Mouse (Mus musculus) embryonic facial prominence, embryonic 15.5 days (tissue): ENCODE measurements around the gene 2310022B05Rik. TPM values are rescaled to one million over a fixed set of nuclear protein-coding genes. Genes with fewer than 3 reads are reported as not detected.

Experiments used
- ATAC-seq: fragments of 200-750 bp; cut with Nextera tagmentation; 2 replicates; pipeline ENCODE4 v1.8.0; 2017; ENCODE audit warnings: low read depth, moderate TSS enrichment; ENCODE audit not compliant: insufficient number of reproducible peaks, low FRiP score, low TSS enrichment
- H3K27ac ChIP-seq: fragments of 300-500 bp; sonication (generic); replicated peaks from 2 replicates; pipeline ENCODE4 v1.5.1; 2015; ENCODE audit warnings: mild to moderate bottlenecking, inconsistent platforms
- H3K27me3 ChIP-seq: fragments of 300-500 bp; sonication (generic); 2 replicates; pipeline ENCODE4 v1.6.1; 2015; ENCODE audit warnings: inconsistent platforms
- H3K36me3 ChIP-seq: fragments of 300-500 bp; sonication (generic); 2 replicates; pipeline ENCODE4 v1.6.1; 2015; ENCODE audit warnings: mild to moderate bottlenecking, inconsistent platforms
- H3K4me1 ChIP-seq: fragments of 300-500 bp; sonication (generic); 2 replicates; pipeline ENCODE4 v1.6.1; 2015; ENCODE audit warnings: inconsistent platforms
- H3K4me2 ChIP-seq: fragments of 300-500 bp; sonication (generic); replicated peaks from 2 replicates; pipeline ENCODE4 v1.6.1; 2015; ENCODE audit warnings: mild to moderate bottlenecking, inconsistent platforms
- H3K4me3 ChIP-seq: fragments of 300-500 bp; sonication (generic); replicated peaks from 2 replicates; pipeline ENCODE4 v1.5.1; 2015; ENCODE audit warnings: mild to moderate bottlenecking, inconsistent platforms
- H3K9ac ChIP-seq: fragments of 300-500 bp; sonication (generic); 2 replicates; pipeline ENCODE4 v1.6.1; 2015; ENCODE audit warnings: inconsistent platforms
- H3K9me3 ChIP-seq: fragments of 300-500 bp; sonication (generic); replicated peaks from 2 replicates; pipeline ENCODE4 v1.6.1; 2016; ENCODE audit warnings: inconsistent platforms
- WGBS: fragments of 180-500 bp; shearing (Covaris S2); methylation state at CpG from one replicate; pipeline ENCODE4 v1.1.7; 2015; 5-methylcytosine and 5-hydroxymethylcytosine counted together
- polyA plus RNA-seq: library from polyadenylated mRNA; unstranded; fragments of >200 nt; fragmentation: Nextera tagmentation; extraction: Ambion mirVana; gene quantifications from 2 replicates; pipeline ENCODE4 v1.2.1, GENCODE M21; 2015

2310022B05Rik gene
- polyA plus RNA-seq, 1 experiment from 2014 or later: 38.6 TPM

DNA sequence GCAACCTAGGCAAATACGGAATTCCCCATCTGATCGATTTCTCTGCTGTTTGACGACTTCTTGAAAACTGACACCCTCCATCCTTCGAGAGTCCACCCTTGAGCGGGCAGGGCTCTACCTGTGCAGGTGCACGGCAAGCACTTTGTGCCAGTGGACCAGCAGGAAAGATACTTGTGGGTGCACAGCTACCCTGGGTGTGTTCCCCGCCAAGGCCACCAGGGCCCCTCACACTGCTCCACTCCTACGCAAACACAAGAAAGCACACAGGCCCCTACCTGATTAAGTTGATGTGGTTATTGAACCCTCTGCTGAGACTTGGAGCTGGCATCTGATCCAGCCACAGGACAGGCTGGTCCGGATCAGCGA, 18.6 kb upstream of the 2310022B05Rik start:
- no peak overlapping the region for H3K4me3 ChIP-seq
- WGBS: 69% methylated on average over 10 of the region's 10 CpGs
- peaks cover 5% of the 10 kb centered on the region; the same call in 1 of the 2 replicates for H3K4me1 ChIP-seq
- no peak overlapping the region for H3K4me2 ChIP-seq
- no peak for ATAC-seq
- no peaks in the 10 kb centered on the region for H3K9me3 ChIP-seq
- H3K9ac ChIP-seq: no peak overlapping the region
- no peaks in the 10 kb centered on the region for H3K27me3 ChIP-seq
- H3K27ac ChIP-seq: no peak overlapping the region
- peaks cover 70% of the 10 kb centered on the region for H3K36me3 ChIP-seq

DNA sequence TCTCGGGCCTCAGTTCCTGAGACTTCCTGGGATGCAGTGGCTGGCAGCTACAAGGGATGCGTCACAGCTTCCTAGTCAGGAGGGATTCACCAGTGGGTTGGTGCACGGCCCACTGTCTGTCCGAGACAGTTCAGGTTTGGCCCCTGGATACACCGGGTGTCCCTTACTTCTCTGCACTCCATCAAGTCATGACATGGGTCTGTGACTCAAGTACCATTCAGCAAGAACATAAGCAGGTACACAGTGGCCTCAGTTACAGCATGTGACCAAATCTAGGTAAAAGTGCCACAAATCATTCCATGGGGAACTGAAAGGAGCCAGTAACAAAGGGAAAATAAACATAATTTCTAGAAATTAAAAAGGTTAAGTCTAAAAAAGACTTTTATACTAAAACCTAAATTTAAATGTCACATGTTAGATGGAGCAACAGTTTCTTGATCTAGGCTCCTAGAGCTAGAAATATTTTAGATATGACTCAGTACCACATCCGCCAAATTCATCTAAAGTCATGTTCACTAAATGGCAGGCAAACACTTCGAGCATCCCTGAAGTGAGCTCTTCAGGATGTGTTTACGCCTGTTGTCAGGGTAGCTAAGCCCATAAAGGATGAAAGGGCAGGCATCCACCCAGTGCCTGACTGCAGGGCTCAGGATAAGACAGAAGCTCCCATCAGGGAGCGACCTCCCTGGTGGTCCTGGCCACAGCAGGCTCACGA, 18.1 kb upstream of the 2310022B05Rik start:
- Histone ChIP-seq H3K9ac (no peak overlapping the region), H3K4me2 (no peak overlapping the region), H3K4me3 (no peak overlapping the region), H3K36me3 (peaks cover 68% of the 10 kb centered on the region), H3K9me3 (no peaks in the 10 kb centered on the region), H3K27ac (no peak overlapping the region), H3K4me1 (peaks cover 5% of the 10 kb centered on the region; the same call in 1 of the 2 replicates), H3K27me3 (no peaks in the 10 kb centered on the region)
- WGBS: 78% methylated on average over 10 of the region's 10 CpGs
- no peak for ATAC-seq

DNA sequence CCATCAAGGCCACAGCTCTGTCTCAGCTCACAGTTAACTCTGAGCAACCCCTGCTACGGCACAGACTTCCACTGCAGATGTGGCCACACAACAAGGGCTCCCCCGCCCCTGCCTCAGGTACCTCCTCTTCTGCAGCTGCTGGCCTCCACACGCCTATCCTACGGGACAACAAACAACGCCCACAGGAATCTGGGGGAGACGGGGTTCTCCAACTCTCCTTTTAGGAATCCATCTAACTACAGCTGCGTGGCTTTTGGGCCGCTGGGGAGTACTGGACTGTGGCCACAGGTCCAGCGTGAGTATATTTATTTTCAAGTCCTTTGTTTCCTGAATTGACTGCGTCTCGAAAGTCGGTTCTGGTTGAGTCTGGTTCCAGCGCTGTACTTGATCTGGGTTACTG, 15.1 kb upstream of the 2310022B05Rik start:
- Histone ChIP-seq H3K9ac (no peak overlapping the region), H3K9me3 (no peaks in the 10 kb centered on the region), H3K4me3 (no peak overlapping the region), H3K4me2 (no peak overlapping the region), H3K27me3 (no peaks in the 10 kb centered on the region), H3K27ac (no peak overlapping the region), H3K36me3 (peaks cover 58% of the 10 kb centered on the region), H3K4me1 (peaks cover 5% of the 10 kb centered on the region; the same call in 1 of the 2 replicates)
- ATAC-seq: no peak
- WGBS: 91% methylated on average over 13 of the region's 13 CpGs

DNA sequence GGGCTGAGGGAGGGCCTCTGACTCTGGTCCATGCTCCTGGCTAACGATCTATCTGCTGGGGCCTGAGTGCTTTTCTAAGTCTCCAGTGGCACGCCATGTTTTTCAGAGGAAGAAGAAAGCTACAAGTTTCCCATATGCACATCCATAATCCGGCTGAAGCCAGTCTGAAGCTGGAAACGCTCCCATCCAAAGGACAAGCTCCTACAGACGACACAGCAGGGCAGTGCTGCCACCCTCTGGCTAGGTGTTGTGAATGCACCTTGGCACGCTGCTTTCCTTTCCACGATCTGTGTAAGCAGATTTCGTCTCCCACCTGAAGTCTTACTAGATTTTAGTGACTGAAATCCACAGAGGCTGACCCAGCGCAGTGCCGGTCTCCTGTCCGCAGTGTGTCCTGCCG, 14.3 kb upstream of the 2310022B05Rik start:
- no peak overlapping the region for H3K4me3 ChIP-seq
- 46% methylated on average over 12 of the region's 12 CpGs for whole genome bisulfite sequencing
- H3K9ac ChIP-seq: no peak overlapping the region
- H3K27ac ChIP-seq: 0 out of 2 replicates have a peak overlapping the region, but pooled peaks have one; percentile 29
- peaks cover 56% of the 10 kb centered on the region for H3K36me3 ChIP-seq
- H3K27me3 ChIP-seq: no peaks in the 10 kb centered on the region
- H3K4me1 ChIP-seq: peaks cover 5% of the 10 kb centered on the region; the same call in 1 of the 2 replicates
- peak; percentile 35; the same call in 1 of the 2 replicates for ATAC-seq
- no peak overlapping the region for H3K4me2 ChIP-seq
- H3K9me3 ChIP-seq: no peaks in the 10 kb centered on the region

DNA sequence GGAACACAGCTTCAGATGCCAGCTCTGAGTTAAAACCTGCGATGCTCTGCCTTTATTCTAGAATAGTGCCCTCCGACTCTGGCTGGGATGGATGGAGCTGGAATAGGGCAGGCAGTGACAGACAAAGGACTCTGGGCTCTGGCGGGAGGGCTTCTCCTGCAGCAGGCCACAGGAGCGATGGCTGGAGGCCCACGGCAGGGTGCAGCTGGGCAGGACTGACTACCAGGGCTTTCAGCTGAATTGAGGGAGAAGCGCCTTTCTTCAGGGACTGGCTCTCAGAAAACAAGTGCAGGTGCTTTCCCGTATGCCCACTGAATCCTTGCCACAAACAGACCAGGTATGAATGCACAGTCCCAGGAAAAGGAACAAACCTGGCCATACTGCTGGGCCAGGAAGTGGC, 13.9 kb upstream of the 2310022B05Rik start:
- 91% methylated on average over 7 of the region's 7 CpGs for WGBS
- H3K27me3 ChIP-seq: no peaks in the 10 kb centered on the region
- no peak overlapping the region for H3K4me3 ChIP-seq
- no peak overlapping the region for H3K4me2 ChIP-seq
- no peak overlapping the region for H3K9ac ChIP-seq
- peaks cover 57% of the 10 kb centered on the region for H3K36me3 ChIP-seq
- ATAC-seq: no peak
- H3K27ac ChIP-seq: 0 out of 2 replicates have a peak overlapping the region, but pooled peaks have one; percentile 29
- H3K4me1 ChIP-seq: peaks cover 5% of the 10 kb centered on the region; the same call in 1 of the 2 replicates
- H3K9me3 ChIP-seq: no peaks in the 10 kb centered on the region

DNA sequence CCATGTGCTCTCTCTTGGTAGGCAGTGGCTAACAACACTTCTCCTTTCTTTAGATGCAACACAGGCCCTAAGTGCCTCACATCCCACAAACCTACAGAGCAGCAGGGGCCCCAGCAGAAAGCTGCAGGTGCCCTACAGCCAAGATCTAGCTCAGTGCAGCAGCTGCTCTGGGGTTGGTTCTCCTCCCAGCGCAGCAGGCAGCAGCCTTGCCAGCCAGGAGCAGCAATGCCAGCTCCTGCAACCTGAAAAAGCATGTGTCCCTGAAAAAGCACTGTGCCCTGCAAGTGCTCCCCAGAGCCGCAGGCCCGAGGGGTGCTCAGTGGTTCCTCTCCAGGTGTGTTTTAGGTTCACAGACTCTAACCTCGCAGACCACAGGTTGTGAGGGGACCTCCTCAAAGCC, 13.5 kb upstream of the 2310022B05Rik start:
- H3K9me3 ChIP-seq: no peaks in the 10 kb centered on the region
- peaks cover 5% of the 10 kb centered on the region; the same call in 1 of the 2 replicates for H3K4me1 ChIP-seq
- H3K9ac ChIP-seq: no peak overlapping the region
- ATAC-seq: no peak
- no peak overlapping the region for H3K4me2 ChIP-seq
- WGBS: 91% methylated on average over 4 of the region's 4 CpGs
- no peak overlapping the region for H3K4me3 ChIP-seq
- H3K27me3 ChIP-seq: no peaks in the 10 kb centered on the region
- H3K36me3 ChIP-seq: peaks cover 56% of the 10 kb centered on the region
- no peak overlapping the region for H3K27ac ChIP-seq

DNA sequence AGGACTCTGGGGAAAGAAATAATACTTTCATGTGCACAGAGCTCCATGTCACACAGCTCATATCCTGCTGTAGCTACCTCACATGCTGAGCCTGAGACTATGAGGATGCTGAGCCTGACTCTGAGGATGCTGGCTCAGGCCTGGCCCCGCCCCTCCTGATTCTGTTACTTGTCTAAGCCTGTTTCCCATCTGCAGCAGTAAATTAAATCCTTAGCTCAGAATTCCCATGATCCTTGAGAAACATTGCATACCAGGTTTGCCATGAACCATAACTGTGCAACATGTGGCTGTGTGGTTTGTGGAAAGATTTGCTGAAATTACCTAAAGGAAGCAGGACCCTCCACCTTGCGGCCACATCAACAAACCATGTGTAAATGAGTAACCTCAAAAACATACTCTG, 9.2 kb upstream of the 2310022B05Rik start:
- Histone ChIP-seq H3K4me2 (no peak overlapping the region), H3K9me3 (no peaks in the 10 kb centered on the region), H3K36me3 (peaks cover 38% of the 10 kb centered on the region), H3K4me1 (peaks cover 4% of the 10 kb centered on the region; the same call in 1 of the 2 replicates), H3K27ac (peak overlapping the region; percentile 39; the same call in 1 of the 2 replicates), H3K27me3 (no peaks in the 10 kb centered on the region), H3K4me3 (no peak overlapping the region), H3K9ac (no peak overlapping the region)
- peak; percentile 39; the same call in 1 of the 2 replicates for ATAC-seq
- WGBS: 55% methylated on average over 2 of the region's 2 CpGs

DNA sequence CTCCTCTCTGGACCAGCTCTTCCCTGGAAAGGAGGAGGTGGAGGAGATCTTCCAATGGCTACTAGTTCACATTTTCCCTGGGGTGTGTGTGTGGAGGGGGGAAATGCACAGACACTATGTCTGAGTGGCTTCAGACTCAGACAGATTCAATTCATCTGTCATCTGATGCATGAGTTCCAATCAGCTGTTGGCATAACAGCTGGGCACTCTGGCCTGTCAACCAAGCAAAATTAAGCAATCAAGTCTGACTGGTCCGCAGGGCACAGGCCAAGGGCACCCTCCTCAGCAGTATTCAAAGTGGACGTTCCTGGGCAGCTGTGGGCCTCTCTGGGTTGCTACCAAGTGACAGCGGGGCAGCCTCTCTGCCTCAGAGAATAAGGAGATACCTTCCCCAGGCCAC, 5.6 kb upstream of the 2310022B05Rik start:
- no peak overlapping the region for H3K9ac ChIP-seq
- no peak overlapping the region for H3K4me2 ChIP-seq
- 70% methylated on average over 3 of the region's 3 CpGs for WGBS
- H3K4me1 ChIP-seq: peaks cover under 1% of the 10 kb centered on the region
- no peaks in the 10 kb centered on the region for H3K27me3 ChIP-seq
- 0 out of 2 replicates have a peak, but pooled peaks have one; percentile 13 for ATAC-seq
- H3K9me3 ChIP-seq: no peaks in the 10 kb centered on the region
- H3K4me3 ChIP-seq: no peak overlapping the region
- no peak overlapping the region for H3K27ac ChIP-seq
- peaks cover 27% of the 10 kb centered on the region; the same call in 1 of the 2 replicates for H3K36me3 ChIP-seq

DNA sequence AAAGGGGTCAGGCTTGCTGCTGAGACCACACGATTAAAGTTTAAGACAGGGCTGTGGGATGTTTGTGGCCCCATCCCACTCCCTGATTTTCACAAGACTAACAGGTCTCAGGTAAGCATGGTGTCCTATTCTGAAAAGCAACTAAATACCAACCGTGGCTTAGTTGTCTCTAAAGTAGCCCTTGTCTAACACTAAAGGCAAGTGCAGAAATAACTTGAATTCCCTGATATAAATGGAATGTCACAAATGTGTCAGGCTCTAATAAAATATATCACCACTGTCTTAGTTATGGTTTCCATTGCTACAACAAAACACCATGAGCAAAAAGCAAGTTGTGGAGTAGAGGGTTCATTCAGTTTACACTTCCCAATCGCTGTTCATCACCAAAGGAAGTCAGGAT, 1.2 kb upstream of the 2310022B05Rik start:
- 0 out of 2 replicates have a peak overlapping the region, but pooled peaks have one; percentile 92 for H3K27ac ChIP-seq
- ATAC-seq: no peak

DNA sequence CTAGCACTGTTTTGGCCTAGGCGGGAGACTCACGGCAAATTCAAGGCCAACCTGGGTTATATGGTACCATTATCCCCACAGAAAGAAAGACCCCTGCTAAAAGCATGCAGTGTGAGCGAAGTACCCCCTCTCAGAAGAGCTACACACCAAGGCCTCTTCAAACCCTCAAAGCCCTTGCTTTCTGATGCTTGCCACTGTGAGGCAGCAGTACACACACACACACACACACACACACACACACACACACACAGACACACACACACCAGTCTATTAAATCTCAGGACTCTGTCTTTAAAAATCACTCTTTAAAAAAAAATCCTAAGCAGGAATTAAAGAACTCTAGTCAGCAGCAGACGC, 683 bp upstream of the 2310022B05Rik start:
- ATAC-seq: no peak
- H3K4me1 ChIP-seq: peaks cover 38% of the 10 kb centered on the region
- H3K9me3 ChIP-seq: no peaks in the 10 kb centered on the region
- H3K4me3 ChIP-seq: peak overlapping the region; percentile 96
- H3K36me3 ChIP-seq: no peaks in the 10 kb centered on the region
- 46% methylated on average over 4 of the region's 4 CpGs for WGBS
- peak overlapping the region; percentile 60 for H3K4me2 ChIP-seq
- no peak overlapping the region for H3K9ac ChIP-seq
- H3K27ac ChIP-seq: peak overlapping the region; percentile 92
- H3K27me3 ChIP-seq: no peaks in the 10 kb centered on the region

More for the DNA sequence above, 1.2 kb upstream of the 2310022B05Rik start:
- H3K27me3 ChIP-seq: no peaks in the 10 kb centered on the region
- H3K9me3 ChIP-seq: no peaks in the 10 kb centered on the region
- H3K4me1 ChIP-seq: peaks cover 34% of the 10 kb centered on the region
- WGBS: 73% methylated on average over 3 of the region's 3 CpGs
- H3K4me3 ChIP-seq: no peak overlapping the region
- no peak overlapping the region for H3K9ac ChIP-seq
- no peak overlapping the region for H3K4me2 ChIP-seq
- H3K36me3 ChIP-seq: no peaks in the 10 kb centered on the region

DNA sequence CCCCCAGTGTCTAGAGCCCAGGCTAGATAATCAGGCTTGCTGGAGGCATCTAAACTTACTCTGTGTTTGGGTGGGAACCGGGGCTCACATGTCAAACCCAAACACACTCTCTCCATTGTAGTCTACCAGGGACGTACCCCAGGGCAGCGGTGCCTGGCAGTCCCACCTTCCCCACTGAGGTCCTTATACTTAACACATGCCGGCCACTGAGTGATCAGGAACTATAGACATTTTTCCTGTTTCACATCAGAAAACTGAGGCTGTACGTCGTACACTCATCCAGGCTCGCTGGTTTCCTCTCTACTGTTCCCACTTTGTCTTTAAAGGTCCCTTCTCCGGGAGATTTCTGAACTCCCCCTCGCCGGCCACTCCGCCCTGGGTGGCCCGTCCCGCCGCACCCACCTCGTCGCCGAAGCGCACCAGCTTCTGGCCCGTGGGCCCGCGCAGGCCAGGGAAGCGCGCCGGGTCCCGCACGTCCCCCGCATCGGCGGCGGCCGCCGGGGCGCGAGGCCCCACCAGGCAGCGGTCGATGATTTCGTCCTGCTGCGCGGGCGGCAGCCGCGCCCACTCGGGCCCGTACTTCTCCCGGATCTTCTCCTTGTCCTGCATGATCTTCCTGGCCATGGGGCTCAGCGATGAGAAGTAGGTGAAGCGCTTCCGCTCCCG, 590 bp downstream of the 2310022B05Rik start:
- peak overlapping the region; percentile 96 for H3K4me3 ChIP-seq
- peak overlapping the region; percentile 60 for H3K4me2 ChIP-seq
- peak overlapping the region; percentile 87 for H3K9ac ChIP-seq
- no peaks in the 10 kb centered on the region for H3K36me3 ChIP-seq
- peak; percentile 40 for ATAC-seq
- peak overlapping the region; percentile 92 for H3K27ac ChIP-seq
- no peaks in the 10 kb centered on the region for H3K27me3 ChIP-seq
- under 1% methylated on average over 49 of the region's 49 CpGs for WGBS
- H3K4me1 ChIP-seq: peaks cover 49% of the 10 kb centered on the region
- no peaks in the 10 kb centered on the region for H3K9me3 ChIP-seq
